19 mouse cellular contexts compared by ENCODE assay signal in genomic region chr7:125600612-125601279, GRCm38 (mm10). TPM values are rescaled to one million over a fixed set of nuclear protein-coding genes. Genes with fewer than 3 reads are reported as not detected.
A peak's percentile ranks its signal among the peaks of the same experiment; 100 is the strongest.
DNase-seq lines count a peak whose midpoint lies in the region; ATAC-seq and TF ChIP-seq lines count a peak whose summit lies in the region.
"Had no signal": no experiment of that assay in that cellular context is flagged by ENCODE, and none has a peak within 500 bp of the region (broad histone marks: within the 10 kb centered on the region; RNA-seq: fewer than 3 reads in every experiment).

No protein-coding gene starts in this region.

- no peak; the same call in 1 of the 2 replicates for TF ChIP-seq EP300 in CH12.LX (IDR thresholded peaks at IDR 0.05; ENCODE audit: low read length)

- peaks cover 7% of the 10 kb centered on the region for H3K4me1 ChIP-seq in liver, embryonic 11.5 days (replicated peaks; ENCODE audit: control insufficient read depth, insufficient read depth, low read length)
- H3K4me1 ChIP-seq in CH12.LX (ENCODE audit: control insufficient read depth in 1 of 2, insufficient read depth in 2 of 2) = peaks cover 28 to 68% of the 10 kb centered on the region in 2 experiments
- H3K4me1 ChIP-seq in cortical plate, adult 2 months (ENCODE audit: control insufficient read depth, insufficient read depth, low read length) = no peaks in the 10 kb centered on the region
- no peaks in the 10 kb centered on the region for H3K4me1 ChIP-seq in hindbrain, postnatal 0 days (ENCODE audit: insufficient read depth, low read length)
- H3K4me1 ChIP-seq: forebrain, embryonic 13.5 days; hindbrain, embryonic 15.5 days; limb, embryonic 13.5 days had no signal

- H3K4me2 ChIP-seq in liver, embryonic 11.5 days = no peak overlapping the region
- peak overlapping the region; percentile 48 for H3K4me2 ChIP-seq in CH12.LX (ENCODE audit: insufficient read depth, low read depth, poor library complexity, severe bottlenecking)
- H3K4me2 ChIP-seq in hindbrain, postnatal 0 days (ENCODE audit: low read depth, low read length) = no peak overlapping the region
- H3K4me2 ChIP-seq: forebrain, embryonic 13.5 days; hindbrain, embryonic 15.5 days; limb, embryonic 13.5 days had no signal

- in situ Hi-C loops in CH12.LX (cut with MboI; ENCODE audit: low pct_ligation_motif_present, low pct_unique_long_range_greater_than_20kb, low sequenced_read_pairs) = no loop called here

- no peak overlapping the region for H3K27ac ChIP-seq in liver, embryonic 11.5 days (ENCODE audit: low read depth, low read length)
- H3K27ac ChIP-seq in CH12.LX (ENCODE audit: insufficient read depth, low read depth) = peak overlapping the region; percentile 96
- H3K27ac ChIP-seq in cortical plate, adult 2 months (ENCODE audit: insufficient read depth, low read length) = peak overlapping the region; percentile 49; the same call in 1 of the 2 replicates
- no peak overlapping the region for H3K27ac ChIP-seq in hindbrain, postnatal 0 days
- H3K27ac ChIP-seq: forebrain, embryonic 13.5 days; hindbrain, embryonic 15.5 days; layer of hippocampus, adult 2 months; left cerebral cortex, adult 2 months; limb, embryonic 13.5 days had no signal

- TF ChIP-seq CTCF in CH12.LX (conservative IDR thresholded peaks at IDR 0.05 in 1 of 2, IDR thresholded peaks at IDR 0.05 in 1 of 2; ENCODE audit: low read depth in 2 of 2, low read length in 2 of 2) = no peak
- no peak for TF ChIP-seq CTCF in cortical plate, adult 2 months (IDR thresholded peaks at IDR 0.05; ENCODE audit: extremely low read depth, insufficient read depth, low read length)
- no peak for TF ChIP-seq CTCF in hindbrain, postnatal 0 days (IDR thresholded peaks at IDR 0.05; ENCODE audit: low read depth)

- no peak for TF ChIP-seq RAD21 in CH12.LX (IDR thresholded peaks at IDR 0.05; ENCODE audit: low read depth, low read length)

- 19% methylated on average over 6 of the region's 6 CpGs for WGBS in liver, embryonic 11.5 days
- 45% methylated on average over 6 of the region's 6 CpGs for WGBS in hindbrain, postnatal 0 days

- H3K79me2 ChIP-seq in CH12.LX (replicated peaks; ENCODE audit: control insufficient read depth, extremely low read depth, insufficient read depth, poor library complexity, severe bottlenecking) = peaks cover 23% of the 10 kb centered on the region

- DNase-seq in liver = peak; percentile 28
- no peak for DNase-seq in liver, embryonic 11.5 days (ENCODE audit: low spot score)
- DNase-seq in CH12.LX (ENCODE audit: extremely low read depth) = no peak
- DNase-seq in left cerebral cortex, postnatal 25 days (ENCODE audit: low spot score in 2 of 2) = no peak
- no peak for DNase-seq in embryo, embryonic 9.5 days (ENCODE audit: extremely low spot score)
- no peak for DNase-seq in hindbrain, postnatal 0 days (ENCODE audit: low spot score)
- DNase-seq: cerebellum, adult 8-10 months; heart, adult 18-20 months; heart, postnatal 10 days; kidney, adult 8-10 months had no signal

- no peak overlapping the region for H3K4me3 ChIP-seq in liver, embryonic 11.5 days (ENCODE audit: low read depth, low read length)
- peak overlapping the region; percentile 13 to 49 (median 42) for H3K4me3 ChIP-seq in CH12.LX (replicated peaks in 1 of 3; ENCODE audit: low read depth in 2 of 3, low read length in 2 of 3, poor library complexity in 1 of 3)
- H3K4me3 ChIP-seq in cortical plate, adult 2 months (ENCODE audit: insufficient read depth, low read length) = no peak overlapping the region
- no peak overlapping the region for H3K4me3 ChIP-seq in hindbrain, postnatal 0 days (ENCODE audit: low read length)
- H3K4me3 ChIP-seq: forebrain, embryonic 13.5 days; hindbrain, embryonic 15.5 days; layer of hippocampus, adult 2 months; left cerebral cortex, adult 2 months; limb, embryonic 13.5 days; myocyte had no signal

- H3K27me3 ChIP-seq in liver, embryonic 11.5 days (replicated peaks; ENCODE audit: control insufficient read depth, insufficient read depth, low read length) = no peaks in the 10 kb centered on the region
- no peaks in the 10 kb centered on the region for H3K27me3 ChIP-seq in CH12.LX (replicated peaks)
- H3K27me3 ChIP-seq in hindbrain, postnatal 0 days (ENCODE audit: insufficient read depth, low read length) = no peaks in the 10 kb centered on the region
- H3K27me3 ChIP-seq: forebrain, embryonic 13.5 days; hindbrain, embryonic 15.5 days; limb, embryonic 13.5 days had no signal

- peak; percentile 50; the same call in 1 of the 2 replicates for TF ChIP-seq POLR2A in CH12.LX (IDR thresholded peaks at IDR 0.05; ENCODE audit: low read depth, low read length)
- no peak for TF ChIP-seq POLR2A in cortical plate, adult 2 months (IDR thresholded peaks at IDR 0.05; ENCODE audit: extremely low read depth, insufficient read depth, low read length)

- no peak overlapping the region for H3K9ac ChIP-seq in liver, embryonic 11.5 days (ENCODE audit: low read depth, low read length)
- peak overlapping the region; percentile 47 for H3K9ac ChIP-seq in CH12.LX (ENCODE audit: insufficient read depth, low read depth)
- H3K9ac ChIP-seq in hindbrain, postnatal 0 days (replicated peaks; ENCODE audit: low read length) = no peak overlapping the region
- H3K9ac ChIP-seq: forebrain, embryonic 13.5 days; hindbrain, embryonic 15.5 days; limb, embryonic 13.5 days had no signal

- no peaks in the 10 kb centered on the region for H3K9me3 ChIP-seq in liver, embryonic 11.5 days (ENCODE audit: control insufficient read depth, low read length)
- H3K9me3 ChIP-seq in CH12.LX (replicated peaks; ENCODE audit: low read length) = no peaks in the 10 kb centered on the region
- no peaks in the 10 kb centered on the region for H3K9me3 ChIP-seq in hindbrain, postnatal 0 days (ENCODE audit: low read length)
- H3K9me3 ChIP-seq: forebrain, embryonic 13.5 days; hindbrain, embryonic 15.5 days; limb, embryonic 13.5 days had no signal

- intact Hi-C loops in left cerebral cortex, postnatal 25 days (cut with DNase I) = no loop called here

- no peak for ATAC-seq in liver, embryonic 11.5 days (replicated peaks; ENCODE audit: low FRiP score)
- peak; percentile 33 for ATAC-seq in megakaryocyte, adult 5-6 weeks (ENCODE audit: poor library complexity, severe bottlenecking)
- no peak for ATAC-seq in hindbrain, postnatal 0 days
- ATAC-seq: CD4-positive, CD25-positive, alpha-beta regulatory T cell, adult 4 months; forebrain, embryonic 13.5 days had no signal

- dilution Hi-C loops in CH12.LX (cut with MboI; ENCODE audit: extremely low pct_ligation_motif_present, extremely low pct_unique_long_range_greater_than_20kb, low sequenced_read_pairs) = no loop called here

- H3K36me3 ChIP-seq in liver, embryonic 11.5 days (ENCODE audit: control insufficient read depth, insufficient read depth, low read length) = no peaks in the 10 kb centered on the region
- H3K36me3 ChIP-seq in CH12.LX (replicated peaks in 1 of 2; ENCODE audit: control insufficient read depth in 1 of 2, insufficient read depth in 1 of 2, low read length in 1 of 2) = peaks cover 6 to 13% of the 10 kb centered on the region in 2 experiments
- no peaks in the 10 kb centered on the region for H3K36me3 ChIP-seq in hindbrain, postnatal 0 days (ENCODE audit: insufficient read depth, low read length)
- H3K36me3 ChIP-seq: hindbrain, embryonic 15.5 days; limb, embryonic 13.5 days had no signal

TF ChIP-seq in CH12.LX, 34 proteins besides CTCF, POLR2A, EP300 and RAD21 (continues in another document):
- TF ChIP-seq MXI1 (IDR thresholded peaks at IDR 0.05; ENCODE audit: low read depth, low read length) (0 out of 2 replicates have a peak, but pooled peaks have one; percentile 18), ZMIZ1 (IDR thresholded peaks at IDR 0.05; ENCODE audit: low read depth, low read length) (0 out of 2 replicates have a peak, but pooled peaks have one; percentile 53), NRF1 (IDR thresholded peaks at IDR 0.05; ENCODE audit: low read depth, low read length) (no peak), MEF2A (IDR thresholded peaks at IDR 0.05; ENCODE audit: borderline replicate concordance, low read depth, low read length) (0 out of 2 replicates have a peak, but pooled peaks have one; percentile 37), ELF1 (IDR thresholded peaks at IDR 0.05; ENCODE audit: low read depth, low read length) (no peak), TCF12 (IDR thresholded peaks at IDR 0.05; ENCODE audit: low read depth, low read length) (peak; percentile 19; the same call in 1 of the 2 replicates), SIN3A (IDR thresholded peaks at IDR 0.05; ENCODE audit: low read length) (peak; percentile 61), BHLHE40 (IDR thresholded peaks at IDR 0.05; ENCODE audit: low read depth, low read length) (no peak; the same call in 1 of the 2 replicates), ETS1 (conservative IDR thresholded peaks at IDR 0.05; ENCODE audit: low read depth, low read length) (no peak; the same call in none of the 2 replicates), CHD2 (IDR thresholded peaks at IDR 0.05; ENCODE audit: low read length) (peak; percentile 38; the same call in 1 of the 2 replicates), PAX5 (IDR thresholded peaks at IDR 0.05; ENCODE audit: low read length) (no peak), HCFC1 (IDR thresholded peaks at IDR 0.05; ENCODE audit: low read depth, low read length) (no peak; the same call in 1 of the 2 replicates), ZNF384 (IDR thresholded peaks at IDR 0.05; ENCODE audit: low read depth, low read length) (no peak)

RNA-seq across cellular contexts. Expression of gene Il21r, which starts 2.5 kb away (rescaled TPM):
- 0.81 and 1.1 TPM in 2 replicates for polyA plus RNA-seq in liver, embryonic 11.5 days (2014; fragmentation: Nextera tagmentation; extraction: Ambion mirVana)
- total RNA-seq in CH12.LX (2012; rRNA removed) (129 and 142 TPM in 2 replicates), CH12.LX (2014; rRNA removed) (95.5 and 103 TPM in 2 replicates)
- polyA plus RNA-seq in CH12.LX (2012; ENCODE audit: insufficient read length, low read depth) = 191 and 252 TPM in 2 replicates
- polyA plus RNA-seq in cortical plate, adult 2 months (2012; rRNA removed) = 1.3 and 1.5 TPM in 2 replicates
- total RNA-seq in megakaryocyte, adult 5-6 weeks (2015) = 0.62 and 0.83 TPM in 2 replicates
- 1.8 and 2.2 TPM in 2 replicates for total RNA-seq in megakaryocyte, adult 5-6 weeks (2017)
- total RNA-seq in left cerebral cortex, postnatal 25 days (2021) = 1 to 10 TPM; 1.4 to 1.6 TPM
- 0.52 TPM in 1 of 2 replicates, not detected in the other for total RNA-seq in hindbrain, postnatal 0 days (2014; rRNA removed)
- 0.29 and 0.40 TPM in 2 replicates for polyA plus RNA-seq in hindbrain, postnatal 0 days (2015; fragmentation: Nextera tagmentation; extraction: Ambion mirVana)

RNA-seq across cellular contexts. Expression of gene Il4ra, which starts 48.8 kb away (rescaled TPM):
- polyA plus RNA-seq in liver, embryonic 11.5 days (2014; fragmentation: Nextera tagmentation; extraction: Ambion mirVana) = 4.4 and 5.3 TPM in 2 replicates
- 15.8 and 18.2 TPM in 2 replicates for total RNA-seq in CH12.LX (2012; rRNA removed)
- total RNA-seq in CH12.LX (2014; rRNA removed) = 20.7 and 26.4 TPM in 2 replicates
- 25.4 and 27.4 TPM in 2 replicates for polyA plus RNA-seq in CH12.LX (2012; ENCODE audit: insufficient read length, low read depth)
- 5.4 and 6.2 TPM in 2 replicates for polyA plus RNA-seq in cortical plate, adult 2 months (2012; rRNA removed)
- total RNA-seq in megakaryocyte, adult 5-6 weeks (2015) = 11.9 and 15.9 TPM in 2 replicates
- 29.8 and 31.7 TPM in 2 replicates for total RNA-seq in megakaryocyte, adult 5-6 weeks (2017)
- total RNA-seq in left cerebral cortex, postnatal 25 days (2021) = 1 to 10 TPM; 6.1 to 7.1 TPM
- total RNA-seq in hindbrain, postnatal 0 days (2014; rRNA removed) = 13.3 and 14.3 TPM in 2 replicates
- polyA plus RNA-seq in hindbrain, postnatal 0 days (2015; fragmentation: Nextera tagmentation; extraction: Ambion mirVana) = 4.5 and 5.0 TPM in 2 replicates

Comparison
In these comparisons a context has a peak if more than half of its experiments do, and no peak if none do; other contexts are left out.
1. H3K27ac ChIP-seq: peak in CH12.LX (single experiment) and cortical plate, adult 2 months (single experiment); none in liver, embryonic 11.5 days (single experiment) and hindbrain, postnatal 0 days (single experiment).
2. H3K4me3 ChIP-seq: peak in CH12.LX (3 of 3); none in liver, embryonic 11.5 days (single experiment), cortical plate, adult 2 months (single experiment) and hindbrain, postnatal 0 days (single experiment).
3. RNA of gene Il21r, which starts 2.5 kb away (total RNA-seq): 95.5 to 142 TPM in CH12.LX; 0.62 to 2.2 TPM in megakaryocyte, adult 5-6 weeks, 1.4 to 1.6 TPM in left cerebral cortex, postnatal 25 days and 0.52 TPM in hindbrain, postnatal 0 days; every median in the first group is over 10 times any median in the second.